Mouse (Mus musculus): ENCODE data around the gene Ngrn.

DNA sequence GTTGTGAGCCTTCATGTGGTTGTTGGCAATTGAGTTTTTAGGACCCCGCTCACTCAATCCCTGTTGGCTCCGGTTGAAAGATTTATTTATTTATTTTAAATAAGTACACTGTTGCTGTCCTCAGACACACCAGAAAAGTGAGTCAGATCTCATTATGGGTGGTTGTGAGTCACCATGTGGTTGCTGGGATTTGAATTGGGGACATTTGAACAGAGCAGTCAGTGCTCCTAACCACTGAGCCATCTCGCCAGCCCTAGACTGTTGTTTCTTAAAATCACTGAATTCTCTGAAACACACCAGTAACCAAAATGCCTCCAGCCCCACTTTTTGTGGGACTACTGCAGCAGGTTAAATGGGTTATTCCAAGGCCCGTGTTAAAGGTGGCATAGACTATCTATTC, 37.7 kb downstream of the Ngrn start:
- TF ChIP-seq POLR2A (IDR thresholded peaks at IDR 0.05; ENCODE audit: borderline replicate concordance, control insufficient read depth, low read depth, low read length) (no peak), CTCF (IDR thresholded peaks at IDR 0.05; ENCODE audit: control insufficient read depth, insufficient read depth, low read length) (no peak)
